Mouse (Mus musculus) kidney, embryonic 14.5 days (tissue): ENCODE measurements at regions not wholly inside any gene's neighbourhood (a gene's known extent, or its start where the extent isn't known, plus 50 kb on each side); places are given as distances from the start of the nearest gene placed in this dataset.
"Not testable (repeated sequence)": the region's sequence is repeated elsewhere in the genome, so short reads cannot be mapped to it uniquely, and the experiment has no call there.

ENCODE experiments used
- ATAC-seq: fragments of 200-750 bp; cut with Nextera tagmentation; 2 replicates; pipeline ENCODE4 v1.8.0; 2017; ENCODE audit warnings: moderate number of reproducible peaks, mild to moderate bottlenecking, moderate TSS enrichment, moderate library complexity; ENCODE audit not compliant: low FRiP score, low TSS enrichment
- H3K27ac ChIP-seq: fragments of 300-500 bp; sonication (generic); 2 replicates; pipeline ENCODE4 v1.5.1; 2014; ENCODE audit warnings: low read depth, mild to moderate bottlenecking, low read length, moderate library complexity, mixed read lengths
- H3K27me3 ChIP-seq: fragments of 300-500 bp; sonication (generic); 2 replicates; pipeline ENCODE4 v1.6.1; 2014; ENCODE audit warnings: mild to moderate bottlenecking, low read length; ENCODE audit not compliant: control insufficient read depth, insufficient read depth
- H3K36me3 ChIP-seq: fragments of 300-500 bp; sonication (generic); 2 replicates; pipeline ENCODE4 v1.6.1; 2014; ENCODE audit warnings: low read length, mixed read lengths; ENCODE audit not compliant: control insufficient read depth, insufficient read depth
- H3K4me1 ChIP-seq: fragments of 300-500 bp; sonication (generic); 2 replicates; pipeline ENCODE4 v1.6.1; 2014; ENCODE audit warnings: low read length, mixed read lengths; ENCODE audit not compliant: control insufficient read depth, insufficient read depth
- H3K4me2 ChIP-seq: fragments of 300-500 bp; sonication (generic); replicated peaks from 2 replicates; pipeline ENCODE4 v1.6.1; 2014; ENCODE audit warnings: low read depth, mild to moderate bottlenecking, low read length
- H3K4me3 ChIP-seq: fragments of 300-500 bp; sonication (generic); 2 replicates; pipeline ENCODE4 v1.5.1; 2014; ENCODE audit warnings: mild to moderate bottlenecking, low read length
- H3K9ac ChIP-seq: fragments of 300-500 bp; sonication (generic); 2 replicates; pipeline ENCODE4 v1.6.1; 2014; ENCODE audit warnings: low read depth, mild to moderate bottlenecking, low read length, moderate library complexity
- H3K9me3 ChIP-seq: fragments of 300-500 bp; sonication (generic); 2 replicates; pipeline ENCODE4 v1.6.1; 2016; ENCODE audit warnings: low read length; ENCODE audit not compliant: control insufficient read depth
- WGBS: fragments of 180-500 bp; shearing (Covaris S2); extraction: QIAGEN DNeasy Blood & Tissue Kit; methylation state at CpG from one replicate; pipeline ENCODE4 v1.1.7; 2014; 5-methylcytosine and 5-hydroxymethylcytosine counted together

DNA sequence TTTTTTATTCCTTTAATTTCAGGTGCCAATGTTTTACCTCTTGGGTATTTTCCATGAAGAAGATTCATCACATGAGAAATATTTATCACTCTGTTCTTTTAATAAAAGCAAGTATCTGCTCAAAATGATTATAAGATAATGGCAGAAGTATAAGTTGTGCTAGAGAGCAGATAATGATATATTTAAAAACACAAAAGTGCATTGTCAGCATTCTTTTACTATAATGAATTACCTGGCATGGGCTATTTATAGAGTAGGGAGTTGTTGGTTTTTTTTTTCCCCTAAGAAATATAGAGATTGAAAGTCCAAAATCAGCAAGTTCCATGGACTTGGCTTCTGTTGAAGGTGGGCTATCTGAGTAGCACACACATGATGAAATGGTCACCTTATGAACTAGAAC lies 292.7 kb downstream of the Pou4f1 start:
- ATAC-seq = no peak
- H3K4me1 ChIP-seq = no peaks in the 10 kb centered on the region
- H3K27me3 ChIP-seq = no peaks in the 10 kb centered on the region
- no peaks in the 10 kb centered on the region for H3K36me3 ChIP-seq
- no peaks in the 10 kb centered on the region for H3K9me3 ChIP-seq
- no peak overlapping the region for H3K27ac ChIP-seq
- H3K4me2 ChIP-seq = no peak overlapping the region
- no peak overlapping the region for H3K9ac ChIP-seq
- no peak overlapping the region for H3K4me3 ChIP-seq

DNA sequence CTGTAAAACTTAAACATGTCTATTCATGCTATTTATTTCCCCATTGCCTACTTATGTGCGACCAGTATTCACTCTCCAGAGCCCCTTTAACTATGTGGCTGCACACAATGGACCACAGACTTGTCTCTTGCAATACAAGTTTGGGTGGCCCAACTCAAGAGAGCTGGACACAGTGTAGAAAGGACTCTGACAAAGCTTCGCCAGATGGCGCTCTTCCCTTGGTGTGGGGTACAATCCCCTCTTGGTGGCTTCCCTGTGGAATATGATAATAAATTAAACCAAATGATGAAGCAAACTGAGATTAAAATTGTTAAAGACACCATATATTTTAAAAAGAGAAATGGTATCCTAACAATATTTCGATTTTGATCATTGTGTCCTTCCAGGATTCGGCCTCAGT lies 302.6 kb upstream of the Ednrb start:
- Histone ChIP-seq H3K36me3 (no peaks in the 10 kb centered on the region), H3K4me1 (no peaks in the 10 kb centered on the region), H3K27me3 (no peaks in the 10 kb centered on the region), H3K9ac (no peak overlapping the region), H3K9me3 (no peaks in the 10 kb centered on the region), H3K27ac (no peak overlapping the region), H3K4me3 (no peak overlapping the region), H3K4me2 (no peak overlapping the region)
- WGBS = 60% methylated on average over 5 of the region's 5 CpGs
- ATAC-seq = no peak

DNA sequence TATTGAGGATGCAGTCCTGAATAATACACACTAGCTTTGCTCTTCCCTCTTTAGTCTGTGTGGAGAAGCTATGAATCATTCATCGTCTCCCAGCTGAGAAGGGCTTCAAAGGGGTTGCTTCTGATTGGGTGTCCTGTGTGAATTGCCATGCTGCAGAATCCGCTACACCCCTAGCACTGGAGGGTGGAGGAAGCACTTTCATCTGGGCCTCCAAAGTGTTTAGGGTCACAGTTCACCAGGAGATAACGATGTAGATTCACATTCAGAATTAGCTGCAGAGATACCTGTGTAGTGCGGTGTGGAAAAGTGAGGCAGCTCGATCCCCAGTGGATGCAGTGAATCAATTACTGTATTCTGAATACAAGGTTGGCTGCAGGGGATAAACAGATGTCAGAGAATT lies 301.2 kb upstream of the Ednrb start:
- 30% methylated on average over 5 of the region's 5 CpGs for WGBS
- H3K9ac ChIP-seq = no peak overlapping the region
- no peak overlapping the region for H3K4me2 ChIP-seq
- H3K36me3 ChIP-seq = no peaks in the 10 kb centered on the region
- H3K27ac ChIP-seq = no peak overlapping the region
- no peaks in the 10 kb centered on the region for H3K27me3 ChIP-seq
- no peak overlapping the region for H3K4me3 ChIP-seq
- H3K4me1 ChIP-seq = no peaks in the 10 kb centered on the region
- no peaks in the 10 kb centered on the region for H3K9me3 ChIP-seq
- ATAC-seq = no peak

DNA sequence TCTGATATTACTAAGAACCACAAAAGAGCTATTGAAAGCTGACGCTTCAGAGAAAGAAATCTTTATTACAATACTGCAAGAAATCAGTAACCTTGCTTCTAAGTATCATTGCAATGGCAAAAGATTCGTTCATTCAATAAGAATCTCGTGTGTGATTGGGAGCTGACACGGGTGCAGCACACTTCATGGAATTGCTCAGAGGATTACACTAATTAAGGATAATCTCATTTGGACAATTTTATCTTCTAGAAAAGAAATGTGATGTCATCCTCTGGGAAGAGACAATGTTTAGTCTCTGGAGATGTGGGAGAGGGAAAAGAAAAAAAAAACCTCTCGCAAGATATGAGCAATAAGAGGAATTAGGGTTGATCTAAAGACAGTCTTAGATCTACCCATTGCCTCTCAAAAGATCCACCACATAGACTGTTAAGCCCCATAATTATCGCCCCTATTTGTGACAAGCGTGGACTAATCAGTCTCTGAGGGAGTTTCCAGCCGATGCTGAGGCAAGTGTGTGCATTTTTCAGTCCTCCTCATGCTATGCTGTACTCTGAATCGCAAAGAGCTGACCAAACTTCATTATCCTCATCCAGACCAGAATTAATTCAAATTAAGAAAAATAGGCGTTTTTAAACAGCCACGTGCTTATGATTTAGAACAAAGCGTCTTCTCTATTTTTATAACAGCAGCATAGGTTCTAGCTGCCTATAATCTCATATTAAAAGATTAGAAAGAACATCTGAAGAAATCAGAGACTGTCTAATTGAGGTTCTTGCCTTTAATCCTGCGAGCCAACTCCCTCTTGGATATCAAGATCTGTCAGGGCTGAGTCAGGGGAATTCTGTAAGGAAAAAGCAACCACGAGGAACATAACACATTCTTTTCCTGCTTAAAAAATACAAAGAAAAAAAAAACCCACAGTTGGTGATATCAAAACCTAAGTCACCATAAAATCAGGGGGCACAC lies 271.1 kb upstream of the Ednrb start:
- ATAC-seq = no peak
- WGBS = 85% methylated on average over 14 of the region's 14 CpGs
- H3K4me2 ChIP-seq = no peak overlapping the region
- H3K27me3 ChIP-seq = no peaks in the 10 kb centered on the region
- no peak overlapping the region for H3K4me3 ChIP-seq
- H3K27ac ChIP-seq = no peak overlapping the region
- no peak overlapping the region for H3K9ac ChIP-seq
- H3K9me3 ChIP-seq = no peaks in the 10 kb centered on the region
- no peaks in the 10 kb centered on the region for H3K36me3 ChIP-seq
- no peaks in the 10 kb centered on the region for H3K4me1 ChIP-seq

DNA sequence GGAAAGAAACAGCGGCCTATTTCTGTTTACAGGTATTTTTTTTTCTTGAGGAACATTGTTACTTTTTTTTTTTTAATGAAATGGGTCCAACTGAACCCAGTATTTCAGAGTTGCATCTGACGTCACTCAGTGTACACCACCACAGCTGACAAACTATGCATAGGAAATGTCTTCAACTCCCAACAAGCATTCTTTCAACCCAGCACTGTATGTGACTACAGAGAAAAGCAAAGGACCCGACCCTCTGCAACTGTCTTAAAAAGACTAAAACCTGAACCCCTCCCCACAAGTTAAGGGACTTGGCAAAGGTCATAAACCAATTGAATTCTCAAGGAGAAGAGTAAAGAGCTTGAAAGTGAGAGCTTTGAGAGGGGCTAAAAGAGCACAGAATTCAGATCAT lies 270.0 kb upstream of the Ednrb start:
- no peak for ATAC-seq
- Histone ChIP-seq H3K4me2 (no peak overlapping the region), H3K27ac (no peak overlapping the region), H3K9ac (no peak overlapping the region), H3K4me1 (no peaks in the 10 kb centered on the region), H3K4me3 (no peak overlapping the region), H3K27me3 (no peaks in the 10 kb centered on the region), H3K36me3 (no peaks in the 10 kb centered on the region), H3K9me3 (no peaks in the 10 kb centered on the region)
- WGBS = 75% methylated on average over 3 of the region's 3 CpGs

DNA sequence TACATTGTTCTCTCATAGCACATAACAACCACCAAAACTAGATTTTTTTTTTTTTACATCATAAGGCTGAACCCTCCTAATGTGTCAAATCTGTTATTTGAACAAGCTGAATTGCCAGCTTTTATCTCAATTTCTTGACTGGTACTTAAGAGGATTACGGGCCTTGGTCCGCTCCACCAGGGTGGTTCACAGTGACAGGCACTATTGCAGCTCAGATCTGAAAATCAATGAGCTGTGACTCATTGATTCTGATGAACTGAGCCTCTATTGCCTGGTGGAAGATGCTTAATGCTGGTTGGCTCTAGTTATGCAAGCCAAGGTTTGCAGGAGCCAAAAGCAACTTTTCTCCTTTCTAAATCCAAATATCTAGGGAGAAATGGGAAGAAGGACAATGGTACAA lies 269.2 kb upstream of the Ednrb start:
- no peak for ATAC-seq
- no peak overlapping the region for H3K4me2 ChIP-seq
- no peak overlapping the region for H3K27ac ChIP-seq
- H3K4me3 ChIP-seq = no peak overlapping the region
- H3K27me3 ChIP-seq = no peaks in the 10 kb centered on the region
- no peaks in the 10 kb centered on the region for H3K36me3 ChIP-seq
- 76% methylated on average over 2 of the region's 2 CpGs for WGBS
- no peaks in the 10 kb centered on the region for H3K4me1 ChIP-seq
- H3K9me3 ChIP-seq = no peaks in the 10 kb centered on the region
- H3K9ac ChIP-seq = no peak overlapping the region

DNA sequence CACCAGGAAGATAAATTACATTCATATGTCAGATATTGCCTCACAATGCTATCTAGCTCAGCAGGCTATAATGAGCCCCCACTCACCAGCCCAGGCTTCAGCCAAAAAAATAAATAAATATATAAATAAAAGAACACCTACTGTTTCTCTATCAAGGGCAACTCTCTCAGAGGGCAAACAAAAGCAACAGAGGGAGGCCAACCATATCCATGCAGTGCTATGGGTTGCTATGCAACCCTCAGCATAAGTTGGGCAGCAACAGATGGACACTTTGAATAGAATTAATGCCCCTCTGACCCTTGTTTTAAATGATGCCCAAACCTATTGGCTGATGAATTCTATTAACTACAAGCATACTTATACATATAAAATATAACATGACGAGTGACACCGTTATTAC lies 242.2 kb upstream of the Ednrb start:
- no peaks in the 10 kb centered on the region for H3K27me3 ChIP-seq

DNA sequence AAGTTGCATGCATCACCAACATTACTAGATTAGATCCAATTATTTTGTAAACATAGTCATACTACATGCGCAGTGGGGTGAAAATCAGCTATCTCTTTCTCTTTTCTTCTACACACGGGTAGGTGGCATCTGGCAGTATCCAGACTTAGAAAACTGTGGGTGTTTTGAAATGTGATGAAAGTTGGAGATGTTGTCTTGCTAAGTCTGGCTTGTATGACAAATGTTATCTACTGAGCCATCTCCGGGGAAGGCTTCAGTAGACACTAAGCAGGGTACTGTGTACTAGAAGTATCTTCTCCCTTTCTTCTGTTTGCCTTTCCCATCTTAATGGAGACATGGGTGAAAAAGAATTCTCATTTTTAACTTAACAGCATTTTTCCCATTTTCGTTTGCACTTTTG lies 220.0 kb upstream of the Ednrb start:
- H3K4me2 ChIP-seq, H3K4me1 ChIP-seq, H3K27ac ChIP-seq, H3K27me3 ChIP-seq, H3K9me3 ChIP-seq, H3K4me3 ChIP-seq, H3K36me3 ChIP-seq, H3K9ac ChIP-seq, ATAC-seq: not testable (repeated sequence)
- 79% methylated on average over 1 of the region's 4 CpGs for WGBS

More for the DNA sequence above, 242.2 kb upstream of the Ednrb start:
- Histone ChIP-seq H3K36me3 (no peaks in the 10 kb centered on the region), H3K4me3 (no peak overlapping the region), H3K4me1 (no peaks in the 10 kb centered on the region), H3K9me3 (no peaks in the 10 kb centered on the region), H3K4me2 (no peak overlapping the region), H3K9ac (no peak overlapping the region), H3K27ac (no peak overlapping the region)
- 93% methylated on average over 2 of the region's 2 CpGs for WGBS
- ATAC-seq = no peak

DNA sequence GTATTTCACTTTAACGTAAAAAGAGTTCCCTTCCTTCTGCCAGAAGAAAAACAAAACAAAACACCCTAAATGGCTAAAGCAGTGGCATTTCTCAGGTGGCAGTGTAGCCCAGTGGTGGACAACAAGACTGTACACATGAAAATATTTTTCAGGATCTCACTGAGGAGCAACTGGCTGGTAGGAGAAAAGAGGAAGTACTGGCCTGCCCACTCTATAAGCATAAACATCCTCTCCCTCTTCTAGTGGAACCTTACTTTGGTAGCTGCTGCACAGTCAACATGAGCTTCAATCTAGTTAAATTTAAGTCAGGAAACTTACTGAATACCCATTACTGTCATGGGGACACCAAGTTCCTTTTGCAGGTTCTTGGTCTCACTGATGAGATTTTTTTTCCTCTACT lies 209.5 kb upstream of the Ednrb start:
- Histone ChIP-seq H3K4me2 (no peak overlapping the region), H3K27ac (no peak overlapping the region), H3K9ac (no peak overlapping the region), H3K27me3 (no peaks in the 10 kb centered on the region), H3K36me3 (no peaks in the 10 kb centered on the region), H3K4me3 (no peak overlapping the region), H3K4me1 (no peaks in the 10 kb centered on the region), H3K9me3 (no peaks in the 10 kb centered on the region)
- WGBS = 89% methylated on average over 1 of the region's 1 CpGs
- no peak for ATAC-seq
